Mouse (Mus musculus) liver, postnatal 0 days (tissue): ENCODE measurements around the gene Galnt10.

Experiments
- CTCF ChIP-seq: sonication (generic); IDR thresholded peaks from 2 replicates; pipeline ENCODE4 v1.5.1; 2016; ENCODE audit warnings: antibody characterized with exemption, low read depth
- EP300 ChIP-seq: IDR thresholded peaks from 2 replicates; pipeline ENCODE4 v1.6.1; 2016; ENCODE audit warnings: antibody characterized with exemption, low read depth, mild to moderate bottlenecking

DNA sequence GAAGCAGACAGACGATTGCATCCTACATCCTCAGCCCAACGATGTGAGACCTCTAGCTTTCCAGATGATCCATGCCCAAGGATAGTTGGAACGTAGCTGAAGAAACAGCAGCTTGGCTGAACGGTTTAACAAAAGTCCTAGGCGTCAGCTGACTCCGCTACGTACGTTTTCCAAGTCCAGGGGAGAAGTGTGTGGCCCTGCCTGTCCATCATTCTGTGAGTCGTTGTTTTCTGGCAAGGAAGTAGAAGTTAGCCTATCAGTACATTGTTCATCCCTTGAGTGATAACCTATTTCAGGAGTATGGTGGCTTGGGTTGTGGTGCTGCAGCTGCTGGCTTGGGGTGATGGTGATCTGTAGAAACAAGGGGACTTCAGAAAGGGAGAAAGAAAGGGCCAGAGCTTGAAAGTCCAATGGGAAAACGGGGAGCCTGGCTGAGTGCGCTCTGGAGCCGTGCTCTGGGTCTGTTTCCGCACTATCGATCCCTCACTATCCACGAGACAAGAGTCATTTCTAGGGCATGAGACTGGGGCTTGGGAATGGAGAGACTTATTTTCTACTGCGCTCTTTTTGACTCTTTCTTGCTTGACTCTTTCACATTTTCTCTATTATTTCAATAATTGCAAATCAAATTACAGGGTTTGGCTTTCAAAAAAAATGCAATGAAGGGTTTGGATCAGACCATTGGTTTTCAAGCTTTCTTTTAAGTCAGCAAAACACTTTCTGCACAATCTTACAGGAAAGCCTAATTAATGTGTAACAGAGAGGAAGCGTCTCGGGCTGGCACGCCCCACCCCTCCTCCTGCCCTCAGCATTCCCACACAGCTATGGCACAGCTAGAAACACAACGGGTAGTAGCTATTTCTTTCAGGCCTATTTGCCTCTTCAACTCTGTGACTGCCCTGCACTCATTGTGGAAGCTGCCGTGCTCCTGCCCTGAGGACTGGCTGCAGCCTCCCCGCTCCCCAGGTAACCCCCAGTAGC lies 63.2 kb downstream of the Galnt10 start:
- TF ChIP-seq CTCF (no peak), EP300 (no peak)
